Mouse (Mus musculus): ENCODE data around the gene Fbxl8. TPM values are rescaled to one million over a fixed set of nuclear protein-coding genes. Genes with fewer than 3 reads are reported as not detected.

Gene Fbxl8
- total RNA-seq, 4 experiments from 2014 or later, result 0.50 to 1.6 (median 1.1) TPM

GRCm38 (mm10) chr8:105257318-105258114 is 6.9 kb upstream of the Fbxl8 start:
- DNase-seq (ENCODE audit: low spot score in 2 of 2), result no peak

- no peak for DNase-seq (ENCODE audit: low spot score in 2 of 2)
Observed at GRCm38 (mm10) chr8:105258911-105259720, 5.3 kb upstream of the Fbxl8 start.

- no peak for DNase-seq (ENCODE audit: low spot score in 2 of 2)
Observed at GRCm38 (mm10) chr8:105259721-105260320, 4.6 kb upstream of the Fbxl8 start.

- DNase-seq (ENCODE audit: low spot score in 2 of 2), result no peak
Observed at GRCm38 (mm10) chr8:105260371-105261099, 3.9 kb upstream of the Fbxl8 start.

GRCm38 (mm10) chr8:105261326-105261980 is 3.0 kb upstream of the Fbxl8 start:
- no peak for DNase-seq (ENCODE audit: low spot score in 2 of 2)

- DNase-seq (ENCODE audit: low spot score in 2 of 2), result no peak
Observed at GRCm38 (mm10) chr8:105263244-105263912, 1.1 kb upstream of the Fbxl8 start.

GRCm38 (mm10) chr8:105265128-105265527 is 680 bp downstream of the Fbxl8 start:
- DNase-seq (ENCODE audit: low spot score in 2 of 2), result no peak

GRCm38 (mm10) chr8:105266775-105267174 is 2.3 kb downstream of the Fbxl8 start:
- no peak for DNase-seq (ENCODE audit: low spot score in 2 of 2)

- peak in 1 of 2 experiments; percentile 89 for DNase-seq (ENCODE audit: low spot score in 2 of 2)
Observed at GRCm38 (mm10) chr8:105268342-105269074, 4.1 kb downstream of the Fbxl8 start.

- no peak for DNase-seq (ENCODE audit: low spot score in 2 of 2)
Observed at GRCm38 (mm10) chr8:105269075-105269458, 4.6 kb downstream of the Fbxl8 start.

GRCm38 (mm10) chr8:105269461-105269947 is 5.1 kb downstream of the Fbxl8 start, which contains the start of gene Hsf4:
Gene Hsf4, plus strand, starts transcription at chr8:105269801.
- DNase-seq (ENCODE audit: low spot score in 2 of 2), result peak in 1 of 2 experiments; percentile 67

- DNase-seq (ENCODE audit: low spot score in 2 of 2), result no peak
Observed at GRCm38 (mm10) chr8:105270101-105270915, 5.9 kb downstream of the Fbxl8 start.

GRCm38 (mm10) chr8:105270916-105271186 is 6.4 kb downstream of the Fbxl8 start:
- DNase-seq (ENCODE audit: low spot score in 2 of 2), result no peak

GRCm38 (mm10) chr8:105275387-105275786 is 10.9 kb downstream of the Fbxl8 start:
- DNase-seq (ENCODE audit: low spot score in 2 of 2), result no peak

GRCm38 (mm10) chr8:105275840-105276239 is 11.4 kb downstream of the Fbxl8 start, which contains the start of gene Nol3:
Gene Nol3, plus strand, starts transcription at chr8:105276140.
- no peak for DNase-seq (ENCODE audit: low spot score in 2 of 2)

- no peak for DNase-seq (ENCODE audit: low spot score in 2 of 2)
Observed at GRCm38 (mm10) chr8:105276292-105277120, 12.1 kb downstream of the Fbxl8 start.

GRCm38 (mm10) chr8:105278911-105279334 is 14.5 kb downstream of the Fbxl8 start:
- peak; percentile 77 to 88 for DNase-seq (ENCODE audit: low spot score in 2 of 2)

- no peak for DNase-seq (ENCODE audit: low spot score in 2 of 2)
Observed at GRCm38 (mm10) chr8:105280567-105280966, 16.1 kb downstream of the Fbxl8 start.

Data from left cerebral cortex, adult 8-10 months (tissue).